Mouse (Mus musculus) heart, embryonic 12.5 days (tissue): ENCODE results near the gene Hspa8. TPM values are rescaled to one million over a fixed set of nuclear protein-coding genes. Genes with fewer than 3 reads are reported as not detected.

ENCODE experiments used
- polyA plus RNA-seq: library from polyadenylated mRNA; unstranded; fragments of >200 nt; fragmentation: Nextera tagmentation; extraction: Ambion mirVana; gene quantifications from 2 replicates; pipeline ENCODE4 v1.2.1, GENCODE M21; 2016

The Hspa8 gene
- polyA plus RNA-seq, 1 experiment from 2014 or later = 2,206 TPM

Other genes starting within 250 kb of the Hspa8 start
- gene Gm21915, start 130.4 kb upstream of the Hspa8 start, polyA plus RNA-seq = not detected in 2 replicates
- 14.9 and 17.0 TPM in 2 replicates for gene Clmp, start 115.0 kb upstream of the Hspa8 start, polyA plus RNA-seq
- gene Bsx, start 73.1 kb downstream of the Hspa8 start, polyA plus RNA-seq = not detected in 2 replicates
- gene Jhy, start 163.1 kb downstream of the Hspa8 start, polyA plus RNA-seq = not detected in 2 replicates
- gene Crtam, start 203.6 kb downstream of the Hspa8 start, polyA plus RNA-seq = 0.17 and 0.18 TPM in 2 replicates